Mouse (Mus musculus): ENCODE measurements around the gene Znhit2. TPM values are rescaled to one million over a fixed set of nuclear protein-coding genes. Genes with fewer than 3 reads are reported as not detected.

The Znhit2 gene
- polyA plus RNA-seq, 1 experiment from 2014 or later, result 29.9 TPM

DNA sequence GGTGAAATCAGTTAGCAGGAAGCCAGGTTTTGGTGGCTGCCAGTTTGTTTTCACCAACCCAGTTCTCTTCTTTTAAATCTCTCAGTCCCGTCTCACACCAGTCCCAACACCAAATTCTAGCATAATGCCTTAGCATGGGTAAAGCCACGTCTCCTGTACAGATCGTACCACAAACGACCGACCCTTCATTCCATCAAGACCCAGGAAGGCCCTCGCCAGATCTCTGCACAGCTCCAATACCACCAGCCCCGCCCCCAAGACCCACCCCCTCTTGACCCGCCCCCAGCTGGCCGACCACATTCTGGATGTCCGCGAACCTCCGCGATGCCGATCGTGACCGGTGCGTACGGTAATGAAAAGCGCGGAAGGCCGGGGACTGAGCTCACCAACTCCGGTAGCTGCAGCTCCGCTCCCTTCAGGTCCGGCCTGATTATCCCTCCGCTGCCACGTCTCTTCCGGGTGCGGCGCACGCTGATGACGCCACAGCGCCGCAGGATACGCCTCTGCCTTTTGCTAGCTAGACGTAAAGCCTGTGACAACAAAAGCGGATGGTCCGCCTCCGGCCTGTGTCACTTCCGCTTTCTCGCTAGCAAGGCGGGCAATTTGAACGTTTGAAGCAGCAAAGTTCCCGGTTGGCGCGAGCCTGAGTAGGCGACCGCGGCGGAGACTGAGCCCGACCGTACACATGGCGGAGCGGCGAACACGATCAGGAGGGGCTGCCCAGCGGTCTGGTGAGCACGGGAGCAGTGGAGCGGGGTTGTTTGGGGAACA, 23.7 kb downstream of the Znhit2 start, which contains the start of the genes Zfpl1 and Cdca5:
Gene Zfpl1, minus strand, starts transcription at position 479 of the 771 bp plus-strand sequence.
Gene Cdca5, plus strand, starts transcription at position 506 of the 771 bp plus-strand sequence.
- Histone ChIP-seq H3K36me3 (ENCODE audit: control insufficient read depth, insufficient read depth, low read length) (peaks cover 2% of the 10 kb centered on the region), H3K4me1 (ENCODE audit: control insufficient read depth, insufficient read depth, low read length) (peaks cover 11% of the 10 kb centered on the region), H3K9me3 (ENCODE audit: control insufficient read depth, low read length) (no peaks in the 10 kb centered on the region), H3K9ac (ENCODE audit: low read depth, low read length) (peak within 1 kb of the TSS; percentile 80), H3K27ac (ENCODE audit: low read length) (peak within 1 kb of the TSS; percentile 73), H3K4me3 (ENCODE audit: low read length) (peak within 1 kb of the TSS; percentile 81), H3K4me2 (ENCODE audit: low read depth, low read length) (peak within 1 kb of the TSS; percentile 93), H3K27me3 (replicated peaks; ENCODE audit: control insufficient read depth, insufficient read depth, low read length) (no peaks in the 10 kb centered on the region)
- under 1% methylated on average over 58 of the region's 58 CpGs for WGBS
- peak; percentile 92 for ATAC-seq

DNA sequence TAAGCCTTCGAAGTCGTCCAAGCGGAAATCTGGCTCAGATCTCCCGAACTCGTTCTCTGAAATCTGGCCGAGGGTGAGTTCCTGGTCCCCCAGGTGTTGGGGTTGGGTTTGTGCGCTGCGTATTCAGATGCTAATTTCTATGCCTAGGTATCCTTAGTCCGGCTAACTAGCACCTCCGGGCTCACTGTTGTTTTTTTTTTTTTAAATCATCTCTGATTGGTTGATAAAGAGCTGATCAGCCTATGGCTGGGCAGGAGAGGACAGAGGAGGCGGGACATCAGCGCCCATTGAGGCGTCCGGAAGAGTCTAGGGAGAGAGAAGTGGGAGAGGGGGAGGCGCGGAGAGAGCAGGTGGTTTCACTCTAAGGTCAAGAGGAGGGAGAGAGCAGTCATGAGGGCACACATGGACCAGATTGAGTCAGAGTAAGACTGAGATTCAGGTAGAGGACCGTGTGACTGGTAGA, 24.5 kb downstream of the Znhit2 start:
- peaks cover 8% of the 10 kb centered on the region for H3K36me3 ChIP-seq (ENCODE audit: control insufficient read depth, insufficient read depth, low read length)
- H3K9ac ChIP-seq (ENCODE audit: low read depth, low read length), result peak overlapping the region; percentile 80
- no peaks in the 10 kb centered on the region for H3K9me3 ChIP-seq (ENCODE audit: control insufficient read depth, low read length)
- H3K27me3 ChIP-seq (replicated peaks; ENCODE audit: control insufficient read depth, insufficient read depth, low read length), result no peaks in the 10 kb centered on the region
- WGBS, result 0% methylated on average over 17 of the region's 17 CpGs
- H3K4me2 ChIP-seq (ENCODE audit: low read depth, low read length), result peak overlapping the region; percentile 81
- peak; percentile 78 for ATAC-seq
- peak overlapping the region; percentile 73 for H3K27ac ChIP-seq (ENCODE audit: low read length)
- H3K4me3 ChIP-seq (ENCODE audit: low read length), result peak overlapping the region; percentile 81
- H3K4me1 ChIP-seq (ENCODE audit: control insufficient read depth, insufficient read depth, low read length), result peaks cover 11% of the 10 kb centered on the region

DNA sequence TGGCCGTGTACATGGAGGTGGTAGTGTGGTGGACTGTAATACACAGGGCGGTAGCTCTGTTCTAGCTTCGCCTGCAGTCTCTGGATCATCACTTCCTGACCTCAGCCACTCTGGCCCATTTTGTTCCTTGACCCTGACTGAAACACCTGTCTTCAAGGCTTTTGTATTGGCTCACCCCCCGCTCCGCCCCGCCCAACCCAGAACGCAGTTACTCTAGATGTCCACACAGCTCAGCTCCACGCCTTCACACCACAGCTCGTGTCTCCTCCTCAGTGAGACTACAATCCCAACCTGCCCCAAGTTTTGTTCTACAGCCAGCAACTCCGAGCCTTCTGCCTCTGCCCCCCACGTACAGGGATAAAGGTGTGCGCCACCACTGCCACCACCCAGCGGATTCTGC, 27.8 kb downstream of the Znhit2 start:
- Histone ChIP-seq H3K9ac (ENCODE audit: low read depth, low read length) (no peak overlapping the region), H3K27me3 (replicated peaks; ENCODE audit: control insufficient read depth, insufficient read depth, low read length) (no peaks in the 10 kb centered on the region), H3K9me3 (ENCODE audit: control insufficient read depth, low read length) (no peaks in the 10 kb centered on the region), H3K4me1 (ENCODE audit: control insufficient read depth, insufficient read depth, low read length) (peaks cover 9% of the 10 kb centered on the region), H3K27ac (ENCODE audit: low read length) (no peak overlapping the region), H3K36me3 (ENCODE audit: control insufficient read depth, insufficient read depth, low read length) (peaks cover 7% of the 10 kb centered on the region; the same call in 1 of the 2 replicates), H3K4me3 (ENCODE audit: low read length) (no peak overlapping the region), H3K4me2 (ENCODE audit: low read depth, low read length) (no peak overlapping the region)
- 86% methylated on average over 13 of the region's 13 CpGs for WGBS
- no peak for ATAC-seq

DNA sequence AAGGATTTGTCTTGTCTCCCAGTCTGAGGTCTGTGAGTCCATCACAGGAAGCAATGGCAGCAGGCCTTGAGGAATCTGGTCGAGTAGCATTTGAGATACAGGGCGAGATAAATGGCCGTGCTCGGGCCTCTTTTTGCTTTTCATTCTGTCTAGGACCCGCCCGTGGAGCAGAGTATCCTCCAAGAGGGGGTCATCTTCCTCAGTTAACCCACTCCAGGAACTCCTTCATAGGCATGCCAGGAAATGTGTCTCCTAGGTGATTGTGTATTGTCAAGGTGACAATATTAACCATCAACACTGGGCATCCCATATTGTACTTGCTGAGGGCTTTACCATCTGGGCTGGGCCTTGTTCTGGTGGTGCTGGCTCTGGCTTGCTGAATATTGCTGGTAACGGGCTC, 33.1 kb downstream of the Znhit2 start, which contains the start of gene AC131692.1:
Gene AC131692.1, plus strand, starts transcription at position 301 of the 400 bp plus-strand sequence.
- Histone ChIP-seq H3K4me1 (ENCODE audit: control insufficient read depth, insufficient read depth, low read length) (no peaks in the 10 kb centered on the region), H3K36me3 (ENCODE audit: control insufficient read depth, insufficient read depth, low read length) (peaks cover 9% of the 10 kb centered on the region; the same call in 1 of the 2 replicates), H3K9ac (ENCODE audit: low read depth, low read length) (no peak within 1 kb of the TSS), H3K9me3 (ENCODE audit: control insufficient read depth, low read length) (no peaks in the 10 kb centered on the region), H3K27me3 (replicated peaks; ENCODE audit: control insufficient read depth, insufficient read depth, low read length) (no peaks in the 10 kb centered on the region), H3K4me2 (ENCODE audit: low read depth, low read length) (no peak within 1 kb of the TSS), H3K4me3 (ENCODE audit: low read length) (no peak within 1 kb of the TSS), H3K27ac (ENCODE audit: low read length) (no peak within 1 kb of the TSS)
- no peak for ATAC-seq
- WGBS, result 85% methylated on average over 7 of the region's 7 CpGs

DNA sequence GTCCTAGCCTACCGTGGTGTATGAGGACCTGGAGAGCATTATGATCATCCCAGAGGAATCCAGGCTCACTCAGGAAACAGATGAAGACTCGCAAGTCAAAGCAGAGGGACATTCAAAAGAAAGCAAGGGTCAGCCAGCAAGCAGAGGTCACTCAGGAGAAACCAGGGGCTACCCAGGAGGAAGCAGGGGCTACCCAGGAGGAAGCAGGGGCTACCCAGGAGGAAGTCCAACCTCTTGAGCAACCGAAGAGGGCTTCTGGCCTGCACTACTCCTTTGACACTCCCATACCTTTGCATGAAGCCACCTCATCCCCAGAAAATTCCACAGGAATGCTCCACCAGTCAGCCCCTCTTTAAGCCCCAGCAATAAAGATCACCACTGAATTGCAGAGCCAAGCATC, 36.9 kb downstream of the Znhit2 start:
- H3K9ac ChIP-seq (ENCODE audit: low read depth, low read length), result no peak overlapping the region
- ATAC-seq, result no peak
- no peaks in the 10 kb centered on the region for H3K9me3 ChIP-seq (ENCODE audit: control insufficient read depth, low read length)
- 0 out of 2 replicates have a peak, but pooled peaks cover 2% of the 10 kb centered on the region for H3K4me1 ChIP-seq (ENCODE audit: control insufficient read depth, insufficient read depth, low read length)
- H3K4me2 ChIP-seq (ENCODE audit: low read depth, low read length), result no peak overlapping the region
- H3K27me3 ChIP-seq (replicated peaks; ENCODE audit: control insufficient read depth, insufficient read depth, low read length), result no peaks in the 10 kb centered on the region
- H3K27ac ChIP-seq (ENCODE audit: low read length), result no peak overlapping the region
- H3K4me3 ChIP-seq (ENCODE audit: low read length), result no peak overlapping the region
- WGBS, result 95% methylated on average over 3 of the region's 3 CpGs
- peaks cover 2% of the 10 kb centered on the region; the same call in 1 of the 2 replicates for H3K36me3 ChIP-seq (ENCODE audit: control insufficient read depth, insufficient read depth, low read length)

DNA sequence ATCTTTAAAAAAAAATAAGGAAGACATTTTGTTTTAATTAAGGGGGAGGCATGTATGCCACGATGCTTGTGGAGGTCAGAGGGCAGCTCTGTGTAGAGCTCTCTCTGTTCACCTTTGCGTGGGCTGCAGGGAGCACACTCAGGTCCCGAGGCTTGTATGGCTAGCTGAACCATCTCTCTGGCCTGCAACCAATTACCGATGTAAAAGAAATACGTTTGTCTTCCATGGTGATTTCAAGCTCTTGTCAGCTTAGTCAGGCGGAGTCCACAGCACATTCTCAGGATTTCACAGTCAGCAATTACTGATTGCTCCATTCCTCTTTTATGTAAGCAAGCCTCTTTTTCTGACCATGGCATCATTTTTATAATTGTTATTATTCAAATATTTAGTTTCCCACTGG, 40.2 kb downstream of the Znhit2 start:
- Histone ChIP-seq H3K4me1 (ENCODE audit: control insufficient read depth, insufficient read depth, low read length) (peaks cover 14% of the 10 kb centered on the region), H3K27me3 (replicated peaks; ENCODE audit: control insufficient read depth, insufficient read depth, low read length) (no peaks in the 10 kb centered on the region), H3K4me3 (ENCODE audit: low read length) (no peak overlapping the region), H3K36me3 (ENCODE audit: control insufficient read depth, insufficient read depth, low read length) (peaks cover 2% of the 10 kb centered on the region; the same call in 1 of the 2 replicates), H3K27ac (ENCODE audit: low read length) (no peak overlapping the region), H3K4me2 (ENCODE audit: low read depth, low read length) (no peak overlapping the region), H3K9ac (ENCODE audit: low read depth, low read length) (no peak overlapping the region), H3K9me3 (ENCODE audit: control insufficient read depth, low read length) (no peaks in the 10 kb centered on the region)
- no peak for ATAC-seq
- 67% methylated on average over 6 of the region's 6 CpGs for WGBS

DNA sequence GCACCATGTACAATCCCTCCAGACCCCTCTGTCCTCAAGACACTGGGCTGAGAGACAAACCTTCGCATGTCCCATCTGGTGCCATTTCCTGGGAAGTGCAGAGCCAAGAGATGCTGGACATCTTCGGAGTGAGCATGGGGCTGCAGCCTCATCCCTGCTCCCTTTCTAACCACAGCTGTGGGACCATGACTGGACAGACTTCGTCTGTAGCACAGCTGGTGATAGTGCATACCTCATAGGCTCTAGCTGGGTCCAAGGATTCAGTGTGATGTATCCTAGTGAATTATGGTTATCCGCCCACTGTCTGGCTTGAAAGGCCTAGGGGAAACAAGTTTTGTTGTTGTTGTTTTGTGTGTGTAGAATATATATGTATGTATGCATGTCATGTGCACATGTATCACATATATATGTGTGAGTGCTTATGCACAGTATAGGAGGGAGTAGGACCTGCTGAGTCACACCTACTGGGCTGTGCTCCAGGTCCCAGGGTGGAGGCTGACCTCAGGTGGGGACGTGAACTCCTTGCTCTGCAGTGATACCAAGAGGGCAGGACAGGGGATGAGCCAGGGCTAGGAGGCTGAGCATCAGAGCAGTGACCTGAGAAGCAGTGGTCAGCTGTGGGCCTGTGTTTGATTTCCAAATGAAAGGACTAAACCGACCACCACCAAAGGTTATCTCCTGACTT, 41.3 kb downstream of the Znhit2 start:
- Histone ChIP-seq H3K27ac (ENCODE audit: low read length) (no peak overlapping the region), H3K36me3 (ENCODE audit: control insufficient read depth, insufficient read depth, low read length) (peaks cover 2% of the 10 kb centered on the region; the same call in 1 of the 2 replicates), H3K9me3 (ENCODE audit: control insufficient read depth, low read length) (no peaks in the 10 kb centered on the region), H3K9ac (ENCODE audit: low read depth, low read length) (no peak overlapping the region), H3K27me3 (replicated peaks; ENCODE audit: control insufficient read depth, insufficient read depth, low read length) (no peaks in the 10 kb centered on the region), H3K4me1 (ENCODE audit: control insufficient read depth, insufficient read depth, low read length) (peaks cover 14% of the 10 kb centered on the region), H3K4me2 (ENCODE audit: low read depth, low read length) (no peak overlapping the region), H3K4me3 (ENCODE audit: low read length) (no peak overlapping the region)
- 72% methylated on average over 6 of the region's 6 CpGs for WGBS
- 0 out of 2 replicates have a peak, but pooled peaks have one; percentile 31 for ATAC-seq

DNA sequence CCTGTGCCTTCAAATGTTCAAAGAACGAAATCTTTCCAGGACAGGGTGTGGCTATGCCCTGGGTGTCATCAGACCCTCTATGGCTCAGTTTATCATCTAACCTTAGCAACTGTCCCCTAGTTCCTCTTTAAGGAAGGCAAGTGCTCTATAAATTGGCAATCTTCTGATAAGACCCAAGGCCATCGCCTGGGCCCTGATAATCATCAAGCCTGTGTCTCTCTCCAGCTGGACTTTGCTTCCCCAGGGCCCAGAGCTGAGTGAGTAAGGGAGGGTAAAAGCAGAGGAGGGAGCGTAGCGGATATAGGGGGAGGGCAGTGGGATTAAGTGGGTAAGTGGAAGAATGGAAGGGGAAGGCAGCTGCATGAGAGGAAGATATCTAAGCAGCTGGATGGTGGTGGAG, 43.5 kb downstream of the Znhit2 start:
- no peaks in the 10 kb centered on the region for H3K9me3 ChIP-seq (ENCODE audit: control insufficient read depth, low read length)
- H3K4me2 ChIP-seq (ENCODE audit: low read depth, low read length), result no peak overlapping the region
- H3K4me3 ChIP-seq (ENCODE audit: low read length), result no peak overlapping the region
- H3K36me3 ChIP-seq (ENCODE audit: control insufficient read depth, insufficient read depth, low read length), result no peaks in the 10 kb centered on the region
- peaks cover 14% of the 10 kb centered on the region for H3K4me1 ChIP-seq (ENCODE audit: control insufficient read depth, insufficient read depth, low read length)
- peak; percentile 80 for ATAC-seq
- H3K27ac ChIP-seq (ENCODE audit: low read length), result peak overlapping the region; percentile 75
- WGBS, result 50% methylated on average over 4 of the region's 4 CpGs
- H3K9ac ChIP-seq (ENCODE audit: low read depth, low read length), result no peak overlapping the region
- no peaks in the 10 kb centered on the region for H3K27me3 ChIP-seq (replicated peaks; ENCODE audit: control insufficient read depth, insufficient read depth, low read length)

DNA sequence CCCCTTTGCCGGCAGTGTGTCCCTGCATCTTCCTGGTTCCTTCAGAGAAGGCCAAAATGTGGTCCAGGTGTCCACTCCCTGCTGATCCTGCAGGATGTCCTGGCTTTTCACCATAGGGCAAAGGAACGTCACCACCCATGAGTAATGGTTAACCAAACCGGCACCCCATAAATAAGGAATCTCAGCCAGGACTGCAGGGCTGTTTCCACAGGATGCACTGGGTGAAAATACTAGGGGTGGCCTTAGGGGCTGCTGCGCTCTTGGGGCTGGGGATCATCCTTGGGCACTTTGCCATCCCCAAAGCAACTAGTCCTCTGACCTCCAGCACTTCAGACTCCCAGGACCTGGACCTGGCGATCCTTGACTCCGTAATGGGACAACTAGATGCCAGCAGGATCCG, 44.6 kb downstream of the Znhit2 start, which contains the start of gene Naaladl1:
Gene Naaladl1, plus strand, starts transcription at position 197 of the 400 bp plus-strand sequence.
- Histone ChIP-seq H3K4me1 (ENCODE audit: control insufficient read depth, insufficient read depth, low read length) (peaks cover 14% of the 10 kb centered on the region), H3K4me2 (ENCODE audit: low read depth, low read length) (peak within 1 kb of the TSS; percentile 19), H3K4me3 (ENCODE audit: low read length) (peak within 1 kb of the TSS; percentile 44), H3K9ac (ENCODE audit: low read depth, low read length) (peak within 1 kb of the TSS; percentile 60), H3K27ac (ENCODE audit: low read length) (peak within 1 kb of the TSS; percentile 78), H3K9me3 (ENCODE audit: control insufficient read depth, low read length) (no peaks in the 10 kb centered on the region), H3K36me3 (ENCODE audit: control insufficient read depth, insufficient read depth, low read length) (no peaks in the 10 kb centered on the region), H3K27me3 (replicated peaks; ENCODE audit: control insufficient read depth, insufficient read depth, low read length) (no peaks in the 10 kb centered on the region)
- WGBS, result 68% methylated on average over 7 of the region's 7 CpGs
- ATAC-seq, result peak; percentile 63
